Mouse (Mus musculus): Measurements from ENCODE around the gene Grip2.

DNA sequence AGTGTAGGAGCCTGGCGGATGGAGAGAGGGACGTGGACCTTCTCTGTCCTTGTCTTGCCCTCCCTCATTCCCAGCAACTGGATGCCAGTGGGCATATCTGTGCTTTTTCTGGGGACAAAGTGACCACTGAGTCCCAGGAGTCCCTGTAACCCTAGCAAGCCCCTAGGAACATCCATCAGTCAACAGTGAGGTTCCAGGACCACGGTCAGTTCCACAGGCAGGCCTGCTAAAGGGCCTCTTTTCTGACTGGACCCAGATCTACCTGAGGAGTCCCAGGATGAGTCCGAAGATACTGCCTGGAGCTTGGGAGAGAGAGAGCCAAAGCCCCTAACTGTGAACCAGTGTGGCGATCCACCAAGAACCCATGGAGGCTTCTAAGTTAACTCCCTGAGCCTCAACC is 53.1 kb downstream of the Grip2 start:
- TF ChIP-seq POLR2A (IDR thresholded peaks at IDR 0.05; ENCODE audit: extremely low read depth, insufficient read depth, low read length) (no peak), CTCF (IDR thresholded peaks at IDR 0.05; ENCODE audit: extremely low read depth, insufficient read depth, low read length) (no peak)
